Mouse (Mus musculus) cerebellum, adult 2 months (tissue): ENCODE data around the gene Cct8l1.

Experiments
- CTCF ChIP-seq: fragments of 200-500 bp; IDR thresholded peaks from 2 replicates; pipeline ENCODE4 v1.5.1; 2011; ENCODE audit warnings: low read depth, mild to moderate bottlenecking, control low read depth, low read length, moderate library complexity, borderline replicate concordance; ENCODE audit not compliant: insufficient read depth
- POLR2A ChIP-seq: fragments of 200-500 bp; IDR thresholded peaks from 2 replicates; pipeline ENCODE4 v1.6.1; 2011; ENCODE audit warnings: low read length, control low read depth, borderline replicate concordance; ENCODE audit not compliant: insufficient read depth

DNA sequence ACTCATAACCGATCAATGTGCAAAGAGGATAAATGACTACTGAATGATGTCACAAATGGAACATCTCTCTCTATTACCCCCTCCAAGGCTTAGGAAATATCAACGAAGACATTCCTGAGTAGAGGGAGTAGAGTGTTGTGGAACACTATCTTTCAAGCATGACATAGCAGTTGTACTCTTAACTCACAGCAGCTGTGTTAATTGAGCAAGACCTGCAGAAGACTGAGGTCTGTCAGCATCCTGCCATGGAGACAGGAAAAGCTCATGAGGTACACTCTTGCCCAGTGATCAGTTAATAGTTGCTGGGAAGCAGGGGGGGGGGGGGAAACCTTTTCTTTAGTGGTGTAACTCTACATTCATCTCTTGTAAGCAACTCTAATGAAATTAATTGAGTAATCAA lies 40.1 kb upstream of the Cct8l1 start:
- TF ChIP-seq POLR2A (no peak), CTCF (no peak)
